Mouse (Mus musculus) lung, postnatal 4 days (tissue): Measurements from ENCODE around the gene Unc5cl.

Source experiments
- DNase-seq, 2 experiments: peaks; one replicate each; pipeline ENCODE4 v3.0.0; 2021

Unc5cl gene

GRCm38 (mm10) chr17:48542733-48543132 is 88.0 kb downstream of the Unc5cl start:
- DNase-seq = no peak

DNA sequence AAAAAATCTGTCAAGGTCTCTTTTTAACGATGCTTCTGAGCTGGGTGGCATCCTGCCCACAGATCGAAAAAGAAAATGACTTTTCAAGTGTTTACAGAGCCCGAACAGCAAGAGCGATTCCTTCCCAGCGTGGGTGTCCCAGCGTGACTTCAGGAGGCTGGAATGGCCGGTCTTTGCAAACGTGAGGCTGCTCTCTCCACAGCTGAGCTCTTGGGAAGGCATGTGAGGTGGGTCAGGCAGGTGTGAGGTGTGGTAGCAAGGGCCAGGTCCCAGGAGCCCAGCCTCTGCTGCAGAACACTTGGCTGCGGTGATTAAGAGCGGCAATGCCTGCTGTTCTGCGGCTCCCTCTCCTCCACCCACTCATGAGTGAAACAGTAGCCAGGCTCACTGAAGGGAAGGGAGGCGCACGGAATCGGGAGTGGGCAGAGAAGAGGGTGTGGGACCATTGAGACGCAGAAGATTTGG is 88.6 kb downstream of the Unc5cl start:
- DNase-seq = peak; percentile 9 to 26

- peak; percentile 22 to 48 for DNase-seq
Measured at GRCm38 (mm10) chr17:48544722-48545121, 90.0 kb downstream of the Unc5cl start.

- DNase-seq = peak; percentile 10 to 49
Measured at GRCm38 (mm10) chr17:48545223-48545943, 90.7 kb downstream of the Unc5cl start.

GRCm38 (mm10) chr17:48546036-48546435 is 91.3 kb downstream of the Unc5cl start:
- DNase-seq = no peak

DNA sequence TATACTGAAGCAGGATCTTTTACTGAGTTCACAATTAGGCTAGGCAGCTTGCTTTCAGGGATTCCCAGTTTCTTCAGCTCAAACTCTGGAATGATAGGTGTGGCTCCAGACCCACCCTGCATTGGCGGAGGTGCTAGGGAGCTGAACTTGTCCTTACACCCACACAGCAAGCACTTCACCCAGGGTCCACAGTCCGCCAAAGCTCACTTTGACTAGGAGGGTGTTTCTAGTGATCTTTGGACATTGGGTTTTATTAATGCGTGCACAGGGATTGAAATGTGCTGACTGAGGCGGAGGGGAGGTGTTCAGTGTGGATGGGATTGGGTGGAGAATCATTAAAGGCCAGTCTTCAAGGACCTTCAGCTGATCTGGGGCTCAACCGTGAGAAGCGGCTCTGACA is 93.0 kb downstream of the Unc5cl start:
- DNase-seq = no peak

GRCm38 (mm10) chr17:48551788-48552531 is 97.3 kb downstream of the Unc5cl start:
- no peak for DNase-seq

DNA sequence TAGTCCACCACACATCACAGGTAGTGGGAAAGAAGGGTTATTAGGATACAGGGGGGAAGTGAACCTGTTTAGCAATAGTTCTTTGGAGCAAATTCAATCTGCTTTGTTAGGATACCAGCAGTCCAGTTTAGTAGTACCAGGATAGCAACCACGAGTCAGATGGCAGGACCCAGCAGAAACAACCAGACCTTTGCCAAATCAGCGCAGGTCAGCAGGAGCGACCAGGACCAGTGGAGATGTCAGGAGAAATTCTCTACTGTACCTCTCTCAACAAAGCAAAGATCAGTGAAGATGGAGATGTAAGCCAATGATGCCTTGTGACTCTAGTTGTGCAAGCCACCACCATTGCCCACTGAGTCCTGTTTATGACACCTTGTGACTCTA is 97.8 kb downstream of the Unc5cl start:
- DNase-seq = no peak

GRCm38 (mm10) chr17:48556223-48556962 is 101.7 kb downstream of the Unc5cl start:
- DNase-seq = no peak

- no peak for DNase-seq
Measured at GRCm38 (mm10) chr17:48557823-48558715, 103.4 kb downstream of the Unc5cl start.

GRCm38 (mm10) chr17:48564931-48565330 is 110.2 kb downstream of the Unc5cl start:
- DNase-seq = no peak

DNA sequence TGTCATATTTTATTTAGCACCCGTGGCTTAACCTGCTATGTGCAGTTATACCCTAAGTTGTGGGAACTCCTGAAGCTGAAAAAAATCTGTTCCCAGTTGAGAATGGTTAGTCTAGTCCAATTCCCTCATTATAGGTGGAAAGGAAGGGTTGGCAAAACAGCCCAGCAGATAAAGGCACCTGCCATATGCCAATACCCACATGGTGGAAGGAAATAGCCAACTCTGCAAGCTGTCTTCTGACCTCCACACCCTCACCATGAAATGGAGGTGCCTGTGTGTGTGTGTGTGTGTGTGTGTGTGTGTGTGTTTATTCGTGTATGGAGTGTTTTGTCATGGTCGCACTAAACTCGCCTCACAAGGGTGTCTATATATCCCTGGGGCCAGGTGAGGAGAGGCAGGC is 115.0 kb downstream of the Unc5cl start:
- no peak for DNase-seq

GRCm38 (mm10) chr17:48581153-48581552 is 126.5 kb downstream of the Unc5cl start:
- DNase-seq = no peak

- DNase-seq = no peak
Measured at GRCm38 (mm10) chr17:48582486-48582990, 127.8 kb downstream of the Unc5cl start.

DNA sequence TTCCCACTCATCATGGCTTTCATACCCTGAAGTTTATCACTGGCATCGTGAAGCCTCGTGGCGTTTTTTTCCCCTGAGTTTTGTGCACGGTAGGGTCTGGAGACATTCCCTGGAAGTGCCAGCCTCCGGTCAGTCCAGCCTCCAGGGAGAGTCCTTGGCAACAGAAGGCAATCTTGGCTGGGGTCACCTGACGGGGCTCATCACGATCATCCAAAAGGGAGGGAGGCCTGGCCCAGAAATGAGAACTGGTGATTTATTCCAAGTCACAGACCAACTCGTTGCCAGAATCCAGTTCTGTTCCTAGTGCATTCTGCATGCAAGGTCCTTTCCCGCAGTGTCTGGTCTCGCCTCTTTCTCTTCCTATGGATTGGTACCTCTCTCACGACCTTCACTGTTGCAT is 128.7 kb downstream of the Unc5cl start:
- DNase-seq = no peak

DNA sequence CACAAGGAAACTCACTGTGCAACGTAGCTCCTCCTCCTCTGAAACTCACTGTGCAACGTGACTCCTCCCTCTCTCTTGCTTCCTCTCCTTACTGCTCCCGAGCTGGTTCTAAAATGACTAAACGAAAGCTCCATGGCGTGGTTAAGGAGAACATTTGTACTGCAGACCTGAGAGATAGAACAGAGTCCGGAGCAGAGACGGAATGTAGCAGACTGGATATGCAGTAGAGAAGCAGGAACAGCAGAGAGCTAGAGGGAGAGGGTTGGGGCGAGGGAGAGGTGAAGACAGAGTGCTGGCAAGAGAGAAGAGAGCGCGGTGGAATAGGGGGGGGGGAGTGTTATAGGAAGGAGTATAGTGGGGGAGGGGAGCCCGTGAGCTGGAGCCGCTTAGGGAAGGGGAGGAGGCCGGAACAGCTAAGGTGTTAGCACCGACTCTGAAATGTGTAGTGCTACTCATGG is 131.2 kb downstream of the Unc5cl start:
- peak in 1 of 2 experiments; percentile 8 for DNase-seq

DNA sequence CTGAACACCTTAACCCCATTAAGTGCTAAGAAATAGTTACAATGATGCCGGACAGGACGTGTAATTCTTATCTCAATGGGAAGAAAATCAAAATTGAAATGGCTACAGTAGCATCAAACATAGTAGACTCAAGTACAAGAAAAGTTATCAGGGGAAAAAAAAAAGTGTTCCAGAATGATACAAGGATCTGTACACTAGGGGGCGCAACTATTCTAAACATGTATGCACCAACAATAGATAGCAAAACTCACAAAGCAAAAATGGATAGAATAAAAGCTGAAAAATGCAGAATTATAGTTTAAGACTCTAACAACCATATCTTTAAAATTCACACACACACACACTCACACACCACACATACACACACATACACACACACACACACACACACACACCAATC is 134.0 kb downstream of the Unc5cl start:
- no peak for DNase-seq
